Mouse (Mus musculus): ENCODE data around the gene Chrne. TPM values are rescaled to one million over a fixed set of nuclear protein-coding genes. Genes with fewer than 3 reads are reported as not detected.

Gene Chrne
- total RNA-seq (2022), result 1 to 10 TPM in 1 of 4 experiments, not detected in 3; 1.0 TPM

DNA sequence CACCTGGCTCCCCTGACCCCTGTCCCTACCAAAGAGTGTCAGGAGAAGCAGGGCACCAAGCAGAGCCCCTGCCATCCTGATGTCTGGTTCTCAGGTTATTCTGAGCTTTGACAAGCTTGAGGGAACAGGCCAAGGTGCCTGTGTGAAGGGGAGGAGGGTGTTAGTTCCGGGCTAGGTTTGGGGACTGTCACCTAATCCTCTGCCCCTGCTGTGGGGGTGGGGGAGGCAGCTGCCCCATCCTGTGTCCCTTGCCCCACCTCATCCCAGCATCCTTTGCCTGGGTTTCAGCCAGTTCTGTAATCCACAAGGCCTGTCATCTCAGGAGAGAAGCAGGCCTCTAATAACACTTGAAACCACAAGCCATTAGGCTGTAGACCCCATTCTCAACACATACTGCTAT, at the start of gene Chrne:
Gene Chrne (minus strand): TSS at position 116 of the 400 bp plus-strand sequence.
- peak in 1 of 2 experiments; percentile 1 for DNase-seq (ENCODE audit: low spot score in 2 of 2)

DNA sequence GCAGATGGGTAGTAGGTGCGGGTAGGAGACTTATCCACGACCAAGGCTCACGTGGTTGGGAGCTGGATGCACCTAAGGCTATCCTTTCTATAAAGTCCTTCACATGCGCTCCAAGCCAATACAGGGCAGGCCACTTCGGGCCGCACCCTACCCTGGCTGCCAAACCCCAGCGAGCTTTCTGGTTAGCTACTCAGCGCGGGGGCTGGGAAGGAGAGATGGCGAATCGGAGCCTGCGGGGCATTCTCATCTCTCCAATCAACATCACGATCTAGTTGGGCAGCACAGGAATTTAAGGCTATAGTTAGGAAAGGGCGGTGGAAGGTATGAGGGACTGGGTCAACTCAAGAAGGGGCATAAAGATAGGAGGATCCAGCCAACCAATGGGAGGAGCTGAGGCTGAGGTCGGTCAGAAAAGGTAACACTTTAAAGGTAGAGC, 49.3 kb upstream of the Chrne start:
- DNase-seq (ENCODE audit: low spot score in 2 of 2), result no peak

- no peak for DNase-seq (ENCODE audit: low spot score in 2 of 2)
These were observed 48.5 kb upstream of the Chrne start for GRCm38 (mm10) chr11:70667271-70668150.

DNA sequence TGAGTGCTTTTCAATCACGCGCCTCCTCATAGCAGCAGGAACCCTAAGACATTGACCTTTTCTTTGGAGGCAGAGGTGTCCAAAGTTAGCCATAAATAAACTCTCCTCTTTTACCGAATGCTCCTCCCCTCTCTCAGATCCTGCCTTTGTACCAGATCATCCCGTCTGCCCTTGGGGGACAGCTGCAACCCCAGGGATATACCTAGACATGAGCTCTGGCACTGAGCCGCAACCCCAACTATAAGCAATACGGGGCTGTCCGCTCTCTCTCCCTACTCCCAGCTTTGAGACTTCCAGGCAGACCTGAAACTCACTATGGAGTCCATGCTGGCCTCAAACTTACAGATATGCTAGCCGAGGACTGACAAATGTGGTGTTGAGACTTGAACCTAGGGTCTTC, 47.7 kb upstream of the Chrne start:
- no peak for DNase-seq (ENCODE audit: low spot score in 2 of 2)

- no peak for DNase-seq (ENCODE audit: low spot score in 2 of 2)
These were observed 45.7 kb upstream of the Chrne start for GRCm38 (mm10) chr11:70664741-70665140.

GRCm38 (mm10) chr11:70663957-70664356, 44.9 kb upstream of the Chrne start:
- DNase-seq (ENCODE audit: low spot score in 2 of 2), result no peak

GRCm38 (mm10) chr11:70663101-70663500, 44.1 kb upstream of the Chrne start:
- DNase-seq (ENCODE audit: low spot score in 2 of 2), result no peak

- no peak for DNase-seq (ENCODE audit: low spot score in 2 of 2)
These were observed 41.6 kb upstream of the Chrne start for GRCm38 (mm10) chr11:70660571-70660970.

DNA sequence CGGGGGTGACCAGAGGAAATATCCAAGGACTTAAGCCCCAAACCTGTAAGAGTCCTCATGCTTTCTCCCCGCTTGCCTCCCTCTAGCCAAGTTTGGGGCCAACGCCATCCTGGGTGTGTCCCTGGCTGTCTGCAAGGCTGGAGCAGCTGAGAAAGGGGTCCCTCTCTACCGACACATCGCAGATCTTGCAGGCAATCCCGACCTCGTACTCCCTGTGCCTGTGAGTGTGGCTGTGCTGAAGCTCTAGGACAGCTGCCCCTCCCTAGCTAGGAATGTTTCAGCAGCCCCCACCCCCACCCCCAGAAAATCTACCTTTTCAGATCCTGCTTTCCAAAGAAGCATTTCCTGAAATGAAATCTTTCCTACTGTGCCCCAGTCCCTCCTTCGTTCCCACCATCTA, 39.9 kb upstream of the Chrne start:
- DNase-seq (ENCODE audit: low spot score in 2 of 2), result no peak

DNA sequence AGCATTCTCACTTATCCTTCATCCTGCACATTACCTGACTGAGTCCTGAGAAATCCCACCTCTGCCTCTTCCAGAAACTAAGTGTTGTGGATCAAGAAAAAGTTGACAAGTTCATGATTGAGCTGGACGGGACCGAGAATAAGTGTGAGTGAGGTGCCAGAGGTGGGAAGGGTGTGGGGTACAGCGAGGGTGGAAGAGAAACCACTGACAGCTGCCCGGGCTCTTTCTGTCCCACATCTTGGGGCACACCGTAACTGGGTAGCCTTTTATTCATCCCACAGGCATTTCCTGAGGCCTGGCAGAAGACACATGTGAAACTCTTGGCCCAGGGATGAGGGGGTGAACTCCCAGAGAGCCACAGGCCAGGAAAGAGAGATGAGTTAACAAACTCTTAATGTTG, 39.5 kb upstream of the Chrne start:
- no peak for DNase-seq (ENCODE audit: low spot score in 2 of 2)

DNA sequence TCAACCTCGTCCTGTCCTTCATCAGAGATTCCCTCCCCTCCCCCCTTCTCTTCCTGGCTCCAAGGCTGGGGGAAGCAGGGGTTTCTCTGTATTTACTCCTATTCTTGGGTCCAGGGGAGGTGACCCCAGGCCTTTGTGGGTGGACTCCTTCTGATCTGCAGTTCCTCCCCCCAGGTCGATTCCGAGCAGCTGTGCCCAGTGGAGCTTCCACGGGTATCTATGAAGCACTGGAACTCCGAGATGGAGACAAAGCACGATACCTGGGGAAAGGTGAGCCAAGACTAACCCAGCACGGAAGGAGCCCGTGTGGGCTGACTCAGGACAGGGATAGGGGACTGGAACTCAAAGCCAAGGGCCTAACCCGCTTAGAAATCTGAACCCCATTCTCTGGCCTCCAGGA, 39.0 kb upstream of the Chrne start:
- DNase-seq (ENCODE audit: low spot score in 2 of 2), result no peak

- DNase-seq (ENCODE audit: low spot score in 2 of 2), result no peak
These were observed 38.6 kb upstream of the Chrne start for GRCm38 (mm10) chr11:70657573-70657972.

- DNase-seq (ENCODE audit: low spot score in 2 of 2), result no peak
These were observed 37.9 kb upstream of the Chrne start, which contains the start of gene Eno3 for GRCm38 (mm10) chr11:70656964-70657363. Gene Eno3, plus strand, starts transcription at chr11:70657202.

DNA sequence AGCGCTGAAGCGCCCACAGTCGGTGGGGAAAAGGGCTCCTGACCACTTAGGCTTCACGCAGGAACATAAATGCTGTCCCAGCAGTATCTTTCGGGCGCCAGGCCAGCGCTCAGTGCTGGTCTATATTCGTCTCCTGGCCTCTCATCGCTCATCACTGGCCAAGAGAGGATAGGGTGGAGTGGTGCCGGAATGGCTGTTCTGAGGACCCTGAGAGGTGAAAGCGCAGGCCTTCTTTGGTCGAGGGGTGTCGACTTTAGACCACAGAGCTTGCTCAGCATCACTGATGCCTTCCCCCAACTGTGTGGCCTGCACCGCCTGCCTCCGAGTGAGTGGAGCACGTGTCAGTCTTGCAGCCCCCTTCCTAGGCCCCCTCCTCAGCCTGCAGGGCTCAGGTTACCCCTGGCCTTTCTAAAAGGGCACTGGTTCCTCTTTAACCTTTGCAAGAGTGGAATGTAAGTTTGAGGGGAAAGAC, 37.5 kb upstream of the Chrne start:
- DNase-seq (ENCODE audit: low spot score in 2 of 2), result no peak

- no peak for DNase-seq (ENCODE audit: low spot score in 2 of 2)
These were observed 36.8 kb upstream of the Chrne start for GRCm38 (mm10) chr11:70655571-70656455.

DNA sequence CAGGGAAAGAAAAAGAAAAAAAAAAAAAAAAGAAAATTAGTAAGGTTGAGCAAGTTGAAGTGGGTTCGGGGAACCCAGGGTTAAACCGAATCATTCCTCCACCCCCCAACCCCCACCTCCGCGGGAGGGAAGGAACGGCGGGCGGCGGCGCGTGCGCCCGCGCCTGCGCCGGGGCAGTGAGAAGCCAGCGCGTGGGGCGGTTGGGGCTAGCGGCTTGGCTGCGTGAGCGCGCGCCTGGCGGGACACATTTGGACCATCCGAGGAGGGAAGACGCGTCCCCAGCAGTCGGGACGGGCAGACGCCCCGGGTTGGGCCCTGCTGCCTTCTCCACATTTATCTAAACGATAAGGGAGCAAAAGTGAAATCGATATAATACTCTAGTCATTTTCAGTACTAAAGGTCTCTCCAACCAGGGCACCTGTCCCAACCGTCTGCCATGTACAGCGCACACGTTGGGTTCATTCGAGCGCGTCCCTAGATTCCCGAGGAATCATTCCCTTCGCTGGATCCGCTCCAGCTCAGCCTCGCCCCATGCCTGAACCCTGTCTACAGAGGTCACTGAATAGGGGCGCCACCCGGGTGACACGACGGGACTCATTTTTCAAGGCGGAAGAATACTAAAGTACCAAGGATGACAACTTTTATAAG, 36.0 kb upstream of the Chrne start:
- DNase-seq (ENCODE audit: low spot score in 2 of 2), result peak in 1 of 2 experiments; percentile 57

DNA sequence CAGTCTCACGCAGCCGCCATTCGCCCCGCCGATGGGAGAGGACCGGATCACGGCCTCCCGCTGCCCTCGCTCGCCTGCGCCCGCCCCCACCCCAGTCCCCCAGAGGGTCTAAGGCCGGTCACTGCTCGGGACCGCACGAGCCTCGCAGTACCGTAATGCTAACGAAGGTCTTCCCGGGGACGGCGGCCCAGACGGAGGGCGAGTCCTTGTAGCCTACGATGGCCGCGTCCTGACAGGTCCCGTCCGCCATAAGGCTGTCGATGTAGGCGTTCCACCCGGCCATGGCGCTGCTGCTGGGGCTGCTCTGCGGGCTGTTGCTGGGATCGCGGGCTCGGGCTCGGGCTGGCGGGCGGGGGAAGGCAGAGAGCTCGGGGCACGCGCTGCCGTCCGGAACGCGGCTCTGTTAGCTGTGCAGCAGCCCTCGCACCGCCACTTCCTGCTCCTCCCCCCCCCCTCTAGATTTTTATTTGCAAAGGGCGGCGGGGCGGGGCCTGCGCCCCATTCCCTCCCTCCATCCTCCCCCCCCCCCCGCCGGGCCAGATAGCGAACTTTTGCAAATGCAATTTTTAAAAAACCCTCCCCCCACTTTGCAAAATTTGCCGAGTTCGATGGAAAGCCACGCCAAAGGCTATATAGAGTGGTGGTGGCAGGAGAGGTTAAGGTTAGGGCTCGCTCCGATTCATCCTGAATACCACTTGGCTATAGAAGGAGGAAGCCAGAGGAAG, 35.3 kb upstream of the Chrne start, which contains the start of gene Pfn1:
Gene Pfn1 (minus strand): TSS at position 447 of the 725 bp plus-strand sequence.
- peak; percentile 33 to 65 for DNase-seq (ENCODE audit: low spot score in 2 of 2)

DNA sequence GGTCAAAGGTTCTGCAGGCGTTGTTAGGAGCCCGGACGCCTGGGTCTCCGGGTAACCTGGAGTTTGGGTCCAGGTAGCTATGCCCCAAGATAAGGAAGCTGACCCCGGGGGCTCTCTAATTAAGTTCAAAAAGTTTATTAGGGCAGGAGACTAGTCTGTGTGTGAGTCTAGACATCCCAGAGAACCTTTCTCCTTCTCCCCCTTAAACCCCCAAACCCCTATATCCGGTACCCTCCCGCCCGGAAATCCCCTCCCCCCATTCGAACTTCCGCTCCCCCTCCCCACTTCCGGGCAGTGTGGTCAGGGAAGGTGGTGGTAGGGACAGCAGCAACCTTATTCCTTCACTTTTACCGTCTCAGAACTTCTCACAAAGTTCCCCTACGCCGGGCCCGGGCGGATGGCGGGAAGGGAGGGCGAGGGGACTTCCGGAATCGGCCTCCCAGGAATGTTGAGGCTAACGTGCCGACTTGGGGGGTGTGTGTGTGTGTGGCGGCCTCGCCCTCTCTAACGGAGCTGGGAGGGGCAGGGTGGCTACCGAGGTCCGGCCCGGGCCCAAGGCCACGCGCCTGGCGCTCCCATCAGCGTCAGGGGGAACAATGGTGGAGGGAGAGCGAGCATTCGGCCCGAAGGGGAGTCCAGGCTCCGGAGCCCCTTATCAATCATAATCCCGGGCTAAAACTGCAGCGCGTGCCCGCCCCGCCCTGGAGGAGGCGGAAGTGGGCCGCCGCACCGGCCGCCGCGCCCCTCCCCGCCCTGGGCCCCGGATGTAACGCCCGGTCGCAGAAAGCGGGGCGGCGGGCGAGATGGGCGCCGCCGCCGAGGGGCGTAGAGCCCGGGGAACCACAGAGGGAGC, 34.6 kb upstream of the Chrne start:
- peak; percentile 3 to 7 for DNase-seq (ENCODE audit: low spot score in 2 of 2)

DNA sequence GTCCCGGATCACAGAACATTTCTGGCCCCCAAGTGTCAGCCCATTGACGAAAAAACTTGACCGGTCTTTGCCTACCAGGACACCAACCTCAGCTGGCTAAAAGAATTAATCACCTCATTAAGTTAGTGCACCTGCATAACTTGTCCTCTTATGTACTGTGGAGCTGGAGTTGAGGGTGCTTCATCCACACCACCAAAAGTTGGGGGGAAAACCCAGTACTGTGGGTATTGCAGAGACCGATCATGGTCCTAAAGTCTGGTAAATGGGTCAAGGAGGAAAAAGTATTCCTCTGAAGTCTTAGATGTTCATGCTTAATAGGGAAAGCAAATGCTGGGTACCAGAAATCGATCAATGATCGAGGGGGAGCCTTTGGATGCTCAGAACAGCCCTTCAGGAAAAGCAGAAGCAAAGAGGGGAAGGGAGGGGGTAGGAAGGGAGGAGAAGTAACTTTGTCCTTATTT, 33.9 kb upstream of the Chrne start:
- DNase-seq (ENCODE audit: low spot score in 2 of 2), result peak in 1 of 2 experiments; percentile 1

Measured in layer of hippocampus, adult 8-10 months (tissue).